Mouse (Mus musculus) myocyte (in vitro differentiated cells): ENCODE results near the gene Tbx4. TPM values are rescaled to one million over a fixed set of nuclear protein-coding genes. Genes with fewer than 3 reads are reported as not detected.

Experiments used
- H3K27me3 ChIP-seq: one replicate; pipeline ENCODE4 v1.6.1; 2011; ENCODE audit not compliant: control insufficient read depth, insufficient read depth, insufficient read length
- H3K36me3 ChIP-seq: one replicate; pipeline ENCODE4 v1.6.1; 2011; ENCODE audit not compliant: control insufficient read depth, insufficient read depth
- H3K4me2 ChIP-seq: one replicate; pipeline ENCODE4 v1.6.1; 2011; ENCODE audit warnings: low read depth, control low read depth
- H3K4me3 ChIP-seq: one replicate; pipeline ENCODE4 v1.5.1; 2011; ENCODE audit warnings: mild to moderate bottlenecking, control low read depth, moderate library complexity
- H3K79me2 ChIP-seq: one replicate; pipeline ENCODE4 v1.6.1; 2011; ENCODE audit not compliant: control insufficient read depth, insufficient read depth
- H3ac ChIP-seq: one replicate; pipeline ENCODE4 v1.6.1; 2011; ENCODE audit not compliant: control insufficient read depth, insufficient read length
- CEBPB ChIP-seq: IDR thresholded peaks from 2 replicates; pipeline ENCODE4 v1.6.1; 2011; ENCODE audit warnings: mild to moderate bottlenecking, moderate library complexity; ENCODE audit not compliant: poor library complexity, insufficient read depth, severe bottlenecking
- E2F4 ChIP-seq: IDR thresholded peaks from one replicate; pipeline ENCODE4 v1.6.1; 2011; ENCODE audit warnings: mild to moderate bottlenecking, control low read depth, moderate library complexity; ENCODE audit not compliant: insufficient read depth
- MAX ChIP-seq: IDR thresholded peaks from one replicate; pipeline ENCODE4 v1.6.1; 2011; ENCODE audit warnings: low read depth, mild to moderate bottlenecking, control low read depth
- MYOD1 ChIP-seq, 3 experiments: IDR thresholded peaks; one replicate each; pipeline ENCODE4 v1.6.1; 2011; ENCODE audit warnings: control low read depth in 2 of 3, low read depth in 2 of 3, mild to moderate bottlenecking in 2 of 3, moderate library complexity in 1 of 3; ENCODE audit not compliant: insufficient read length in 2 of 3, control insufficient read depth in 1 of 3
- MYOG ChIP-seq, 3 experiments: IDR thresholded peaks; one replicate each; pipeline ENCODE4 v1.6.1; 2011; ENCODE audit warnings: control low read depth in 2 of 3, low read depth in 2 of 3, mild to moderate bottlenecking in 2 of 3; ENCODE audit not compliant: insufficient read length in 2 of 3, control insufficient read depth in 1 of 3, insufficient read depth in 1 of 3
- POLR2A ChIP-seq: IDR thresholded peaks from one replicate; pipeline ENCODE4 v1.6.1; 2011; ENCODE audit warnings: low read depth, mild to moderate bottlenecking, control low read depth, moderate library complexity; ENCODE audit not compliant: insufficient read length
- POLR2AphosphoS2 ChIP-seq: IDR thresholded peaks from one replicate; pipeline ENCODE4 v1.6.1; 2011; ENCODE audit warnings: low read depth, control low read depth; ENCODE audit not compliant: insufficient read length
- REST ChIP-seq: IDR thresholded peaks from one replicate; pipeline ENCODE4 v1.6.1; 2011; ENCODE audit warnings: mild to moderate bottlenecking, control low read depth, moderate library complexity; ENCODE audit not compliant: insufficient read depth, insufficient read length
- SRF ChIP-seq: IDR thresholded peaks from one replicate; pipeline ENCODE4 v1.6.1; 2011; ENCODE audit warnings: low read depth; ENCODE audit not compliant: control insufficient read depth, insufficient read length
- TCF12 ChIP-seq: IDR thresholded peaks from one replicate; pipeline ENCODE4 v1.6.1; 2011; ENCODE audit warnings: mild to moderate bottlenecking, control low read depth; ENCODE audit not compliant: poor library complexity, insufficient read depth, severe bottlenecking
- TCF3 ChIP-seq: IDR thresholded peaks from one replicate; pipeline ENCODE4 v1.6.1; 2011; ENCODE audit warnings: low read depth, control low read depth; ENCODE audit not compliant: insufficient read length
- USF1 ChIP-seq: IDR thresholded peaks from one replicate; pipeline ENCODE4 v1.6.1; 2011; ENCODE audit warnings: low read depth, mild to moderate bottlenecking, control low read depth, moderate library complexity
- polyA plus RNA-seq: library from polyadenylated mRNA; unstranded; fragments of >200 nt; fragmentation: generic; extraction: Trizol; gene quantifications from one replicate; pipeline ENCODE4 v1.2.1, GENCODE M21; 2012; ENCODE audit warnings: missing spikeins

The Tbx4 gene
- polyA plus RNA-seq, 1 experiment: 0.29 TPM

DNA sequence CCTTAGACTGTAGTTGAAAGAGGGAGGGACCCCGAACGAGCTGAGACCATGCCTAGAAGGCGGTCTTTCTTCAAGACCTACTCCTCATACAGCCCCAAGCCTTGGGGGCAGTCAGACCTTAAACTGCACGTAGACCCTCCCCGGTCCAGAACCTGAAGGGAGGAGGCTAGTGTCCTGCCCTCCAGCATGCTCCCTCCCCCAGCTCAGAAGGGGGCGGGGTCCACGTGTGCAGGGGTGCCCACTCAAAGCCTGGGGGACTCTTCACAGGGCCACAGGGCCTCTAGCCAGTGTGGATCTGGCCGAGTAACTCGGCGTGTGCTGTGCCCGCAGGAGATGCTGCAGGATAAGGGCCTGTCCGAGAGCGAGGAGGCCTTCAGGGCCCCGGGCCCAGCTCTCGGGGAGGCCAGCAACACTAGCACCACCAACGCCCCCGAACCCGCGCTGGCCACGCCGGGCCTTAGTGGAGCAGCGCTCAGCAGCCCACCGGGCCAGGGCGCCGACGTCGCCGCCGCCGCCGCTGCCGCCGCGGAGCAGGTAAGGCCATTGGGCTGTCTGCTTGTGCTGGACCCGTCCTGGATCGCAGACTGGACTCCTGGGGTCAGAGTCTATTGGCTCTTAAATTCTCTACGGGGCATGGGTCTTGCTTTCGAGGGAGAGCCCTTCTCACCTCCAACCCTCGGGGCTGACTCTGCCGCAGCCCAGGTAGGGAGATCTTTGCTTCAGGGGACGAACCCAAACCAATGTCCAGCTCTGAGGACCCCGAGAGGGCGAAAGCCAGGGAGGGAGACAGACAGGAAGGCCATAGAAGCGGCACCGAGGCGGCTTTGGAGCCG lies 3.7 kb downstream of the Tbx4 start:
- peaks cover 64% of the 10 kb centered on the region for H3K27me3 ChIP-seq
- TF ChIP-seq REST (no peak), E2F4 (no peak), POLR2A (no peak), TCF12 (no peak)
- no peak overlapping the region for H3K4me3 ChIP-seq
- H3K36me3 ChIP-seq: no peaks in the 10 kb centered on the region
- no peaks in the 10 kb centered on the region for H3K79me2 ChIP-seq
- H3ac ChIP-seq: no peak overlapping the region
- H3K4me2 ChIP-seq: no peak overlapping the region

DNA sequence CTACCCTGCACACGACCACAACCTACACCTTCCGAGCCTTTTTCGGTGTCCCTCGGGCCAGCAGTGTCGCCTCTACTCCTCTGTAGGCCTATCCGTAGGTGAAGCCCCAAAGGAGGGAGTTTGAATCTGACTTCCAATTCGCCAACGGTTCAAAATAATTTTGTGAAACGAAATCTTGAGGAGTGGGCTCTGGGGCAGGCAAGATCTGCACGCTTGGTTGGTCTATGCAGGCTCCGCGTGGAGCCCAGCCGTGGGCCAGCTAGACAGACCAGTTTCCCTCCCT lies 4.3 kb downstream of the Tbx4 start:
- H3ac ChIP-seq: no peak overlapping the region
- no peak overlapping the region for H3K4me3 ChIP-seq
- peaks cover 63% of the 10 kb centered on the region for H3K27me3 ChIP-seq
- H3K36me3 ChIP-seq: no peaks in the 10 kb centered on the region
- H3K4me2 ChIP-seq: no peak overlapping the region
- H3K79me2 ChIP-seq: no peaks in the 10 kb centered on the region
- no peak for TF ChIP-seq MAX
- no peak for TF ChIP-seq POLR2AphosphoS2
- no peak for TF ChIP-seq REST
- TF ChIP-seq TCF3: no peak
- no peak for TF ChIP-seq E2F4
- no peak for TF ChIP-seq SRF
- TF ChIP-seq MYOD1 (IDR thresholded peaks at IDR 0.05; ENCODE audit: control insufficient read depth in 1 of 3, insufficient read length in 2 of 3, low read depth in 2 of 3): no peak
- TF ChIP-seq TCF12: no peak
- no peak for TF ChIP-seq USF1
- TF ChIP-seq CEBPB: no peak
- TF ChIP-seq POLR2A: no peak

DNA sequence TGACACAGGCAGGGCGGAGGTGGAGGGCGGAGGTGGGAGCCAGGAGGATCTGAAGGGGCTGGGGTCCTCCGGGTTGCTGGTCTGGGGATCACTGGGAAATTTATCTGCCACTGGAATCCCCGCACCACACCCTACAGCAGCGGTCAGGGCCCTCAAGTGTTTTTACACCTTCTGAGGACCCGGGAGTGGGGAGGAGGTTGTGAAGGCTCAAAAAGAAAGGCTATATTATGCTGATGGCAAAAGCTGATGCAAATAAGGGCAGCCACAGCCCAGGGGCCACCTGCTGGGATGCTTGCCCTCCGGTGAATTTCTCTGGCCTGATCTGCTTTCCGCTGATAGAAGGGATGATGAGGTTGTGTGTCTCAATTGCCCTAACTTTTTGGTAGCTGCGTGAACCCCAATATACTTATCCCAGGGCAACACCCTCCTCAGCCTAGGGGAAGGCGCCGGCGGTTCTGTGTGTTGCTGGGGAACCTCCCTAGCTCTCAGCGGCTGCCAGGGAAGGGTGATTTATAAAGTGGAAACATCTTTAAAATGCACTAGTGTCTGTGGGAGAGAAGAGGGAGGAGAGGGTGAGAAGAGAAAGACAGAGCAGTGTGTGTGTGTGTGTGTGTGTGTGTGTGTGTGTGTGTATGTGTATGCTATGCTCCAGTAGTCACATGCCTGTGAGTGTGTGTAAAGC lies 4.9 kb downstream of the Tbx4 start:
- no peak overlapping the region for H3ac ChIP-seq
- no peaks in the 10 kb centered on the region for H3K79me2 ChIP-seq
- peaks cover 61% of the 10 kb centered on the region for H3K27me3 ChIP-seq
- no peaks in the 10 kb centered on the region for H3K36me3 ChIP-seq
- no peak overlapping the region for H3K4me3 ChIP-seq
- TF ChIP-seq MAX: no peak
- no peak for TF ChIP-seq MYOG (IDR thresholded peaks at IDR 0.05; ENCODE audit: control insufficient read depth in 1 of 3, insufficient read depth in 1 of 3, insufficient read length in 2 of 3, low read depth in 2 of 3)
- no peak for TF ChIP-seq SRF
- no peak for TF ChIP-seq POLR2A
- no peak for TF ChIP-seq TCF12
- no peak for TF ChIP-seq E2F4
- no peak for TF ChIP-seq POLR2AphosphoS2
- TF ChIP-seq TCF3: no peak
- no peak for TF ChIP-seq REST
- TF ChIP-seq MYOD1 (IDR thresholded peaks at IDR 0.05; ENCODE audit: control insufficient read depth in 1 of 3, insufficient read length in 2 of 3, low read depth in 2 of 3): no peak
- TF ChIP-seq CEBPB: no peak
- TF ChIP-seq USF1: no peak
- H3K4me2 ChIP-seq: no peak overlapping the region

DNA sequence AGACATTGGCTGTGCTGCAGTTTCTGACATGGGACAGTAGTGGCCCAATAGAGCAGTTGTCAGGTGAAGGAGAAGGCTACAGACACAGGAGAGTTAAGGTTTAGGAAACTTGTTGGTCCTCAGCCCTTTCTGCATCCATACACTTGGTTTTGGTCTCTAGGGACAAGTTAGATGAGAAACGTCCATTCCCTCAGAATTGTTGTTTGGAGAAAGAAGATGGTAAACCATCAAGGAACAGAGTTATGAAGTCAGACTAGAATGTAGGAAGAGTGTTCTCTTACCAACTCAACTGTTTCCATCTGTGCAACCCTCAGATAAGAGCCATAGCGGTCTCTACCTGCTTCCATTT lies 5.4 kb downstream of the Tbx4 start:
- H3ac ChIP-seq: no peak overlapping the region
- H3K4me2 ChIP-seq: no peak overlapping the region
- TF ChIP-seq SRF: no peak
- no peak for TF ChIP-seq CEBPB
- no peak for TF ChIP-seq TCF12
- no peaks in the 10 kb centered on the region for H3K79me2 ChIP-seq
- H3K36me3 ChIP-seq: no peaks in the 10 kb centered on the region
- H3K4me3 ChIP-seq: no peak overlapping the region
- H3K27me3 ChIP-seq: peaks cover 61% of the 10 kb centered on the region

DNA sequence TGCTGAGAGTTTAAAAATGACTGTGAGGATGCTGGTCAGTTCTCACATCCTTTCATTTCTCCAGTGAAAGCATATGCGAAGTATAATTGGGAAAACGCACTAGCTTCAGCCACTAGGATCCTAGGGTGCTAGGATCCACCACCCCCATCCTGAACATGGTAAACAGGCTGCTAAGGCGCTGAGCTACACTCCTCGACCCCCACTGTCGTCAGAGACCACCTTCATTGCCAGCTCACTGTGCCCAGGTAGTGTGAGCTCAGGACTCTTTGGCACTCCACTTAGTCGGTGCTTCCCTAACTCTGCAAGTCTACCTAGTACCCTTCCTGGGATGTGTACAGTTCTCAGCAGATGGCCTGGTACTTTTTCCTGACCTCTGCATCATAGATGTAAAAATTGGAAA lies 6.5 kb downstream of the Tbx4 start:
- no peaks in the 10 kb centered on the region for H3K36me3 ChIP-seq
- no peak overlapping the region for H3K4me2 ChIP-seq
- no peaks in the 10 kb centered on the region for H3K79me2 ChIP-seq
- peaks cover 72% of the 10 kb centered on the region for H3K27me3 ChIP-seq
- no peak for TF ChIP-seq TCF12
- no peak for TF ChIP-seq POLR2A
- no peak for TF ChIP-seq MYOD1 (IDR thresholded peaks at IDR 0.05; ENCODE audit: control insufficient read depth in 1 of 3, insufficient read length in 2 of 3, low read depth in 2 of 3)
- TF ChIP-seq REST: no peak
- TF ChIP-seq CEBPB: no peak
- TF ChIP-seq TCF3: no peak
- no peak for TF ChIP-seq POLR2AphosphoS2
- no peak for TF ChIP-seq MAX
- no peak for TF ChIP-seq USF1
- no peak for TF ChIP-seq E2F4
- no peak for TF ChIP-seq MYOG (IDR thresholded peaks at IDR 0.05; ENCODE audit: control insufficient read depth in 1 of 3, insufficient read depth in 1 of 3, insufficient read length in 2 of 3, low read depth in 2 of 3)
- no peak for TF ChIP-seq SRF
- no peak overlapping the region for H3K4me3 ChIP-seq
- no peak overlapping the region for H3ac ChIP-seq
